Mouse (Mus musculus): ENCODE data around the gene Fgf16. TPM values are rescaled to one million over a fixed set of nuclear protein-coding genes. Genes with fewer than 3 reads are reported as not detected.

Fgf16 gene
- total RNA-seq (2014; fragmentation: Nextera tagmentation) (not detected in 2 replicates), total RNA-seq (2017) (not detected in 2 replicates)

GRCm38 (mm10) chrX:105764162-105765004, at the start of gene Fgf16:
Gene Fgf16 (plus strand): TSS chrX:105764279.
- no peak for ATAC-seq (replicated peaks; ENCODE audit: low FRiP score, low TSS enrichment, poor library complexity, severe bottlenecking)

DNA sequence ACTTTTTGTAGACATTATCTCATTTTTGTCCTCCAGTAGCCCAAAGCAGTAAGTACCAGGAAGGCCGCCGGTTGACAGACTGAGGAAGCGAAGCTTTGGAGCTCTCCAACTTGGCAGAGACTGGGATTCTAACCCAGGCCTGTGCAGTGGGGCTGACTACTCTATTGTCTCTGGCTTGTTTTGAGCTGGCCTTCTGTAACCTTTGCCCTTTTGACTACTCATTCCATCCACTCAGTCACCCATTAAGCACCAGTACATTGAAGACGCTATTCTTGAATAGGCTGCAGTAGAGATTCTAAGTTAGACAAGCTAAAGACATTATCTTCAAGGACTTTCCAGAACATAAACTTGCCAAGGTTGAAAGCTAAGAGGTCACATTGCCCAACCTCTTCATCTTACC, 49.3 kb upstream of the Fgf16 start:
- ATAC-seq (replicated peaks; ENCODE audit: low FRiP score, low TSS enrichment, poor library complexity, severe bottlenecking) = no peak

- no peak for ATAC-seq (replicated peaks; ENCODE audit: low FRiP score, low TSS enrichment, poor library complexity, severe bottlenecking)
Measured at GRCm38 (mm10) chrX:105715789-105716321, 48.2 kb upstream of the Fgf16 start.

GRCm38 (mm10) chrX:105718388-105718787, 45.7 kb upstream of the Fgf16 start:
- ATAC-seq (replicated peaks; ENCODE audit: low FRiP score, low TSS enrichment, poor library complexity, severe bottlenecking) = no peak

DNA sequence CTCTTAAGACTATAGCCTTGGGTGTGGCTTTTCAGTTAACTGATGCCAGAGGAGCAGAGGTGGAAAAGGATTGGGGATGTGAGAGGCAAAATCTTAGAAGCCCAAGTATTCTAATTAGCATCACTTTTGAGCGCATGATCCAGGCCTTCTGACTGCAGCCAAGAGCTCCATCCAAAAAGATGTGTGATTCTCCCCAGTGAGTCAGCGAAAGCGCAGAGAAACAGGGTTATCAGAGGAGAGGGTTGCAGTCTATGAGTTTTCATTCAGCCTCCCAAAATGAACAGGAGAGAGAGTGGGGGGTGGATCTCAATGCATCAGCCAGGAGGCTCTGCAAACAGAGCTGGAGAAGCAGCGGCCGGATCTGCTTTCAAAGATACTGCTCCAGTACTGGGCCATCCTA, 45.1 kb upstream of the Fgf16 start:
- 0 out of 2 replicates have a peak, but pooled peaks have one; percentile 14 for ATAC-seq (replicated peaks; ENCODE audit: low FRiP score, low TSS enrichment, poor library complexity, severe bottlenecking)

DNA sequence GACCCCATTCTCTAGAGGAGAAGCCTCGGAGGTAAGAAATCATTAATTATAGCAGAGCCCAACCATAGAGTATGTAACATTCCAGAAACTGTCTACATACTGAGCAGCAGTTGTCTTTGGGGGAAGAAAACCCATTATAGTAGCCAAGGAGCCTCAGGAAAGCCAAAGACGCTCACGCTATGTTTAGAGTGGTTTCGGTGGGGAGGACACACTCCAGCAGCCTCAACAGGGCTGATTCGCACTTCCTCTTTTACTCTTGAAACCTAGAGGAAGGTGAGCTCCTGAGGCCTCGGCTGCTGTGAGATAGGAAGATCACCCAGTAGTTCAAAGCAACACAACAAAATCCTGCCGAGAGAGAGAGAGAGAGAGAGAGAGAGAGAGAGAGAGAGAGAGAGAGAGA, 39.9 kb upstream of the Fgf16 start:
- ATAC-seq (replicated peaks; ENCODE audit: low FRiP score, low TSS enrichment, poor library complexity, severe bottlenecking) = no peak

DNA sequence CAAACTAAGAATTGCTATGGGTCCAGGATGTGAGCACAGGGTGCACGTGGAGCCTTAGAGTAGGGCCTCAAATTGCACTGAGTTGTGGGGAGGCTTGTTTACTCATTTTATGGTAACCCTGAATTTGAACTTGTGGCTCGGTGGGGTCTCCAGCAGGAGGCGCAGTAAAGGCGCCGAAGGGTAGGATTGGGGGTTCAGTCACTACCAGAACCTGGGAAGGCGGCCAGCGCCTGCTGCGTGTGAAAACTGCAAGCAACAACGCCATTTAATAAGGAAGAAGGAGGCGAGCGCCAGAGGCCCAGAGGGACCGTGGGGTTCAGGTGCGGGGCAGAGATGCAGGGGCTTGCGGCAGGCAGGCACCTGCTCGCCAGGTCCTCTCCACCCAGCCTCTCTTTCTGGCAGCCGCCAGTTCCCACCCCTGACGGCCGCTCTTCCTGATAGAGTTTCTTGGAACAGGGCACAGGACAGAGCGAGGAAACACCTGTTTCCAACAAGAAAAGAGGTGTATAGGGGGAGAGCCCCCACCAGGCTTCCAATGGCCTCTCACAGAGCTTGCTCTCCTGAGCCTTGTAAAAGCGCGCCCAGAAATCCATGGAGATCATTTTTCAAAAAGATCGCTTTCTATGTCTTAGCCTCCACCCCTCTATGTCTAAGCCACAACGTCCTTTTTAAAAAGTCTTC, 1.1 kb upstream of the Fgf16 start:
- peak; percentile 50 for ATAC-seq (replicated peaks; ENCODE audit: low FRiP score, low TSS enrichment, poor library complexity, severe bottlenecking)

- ATAC-seq (replicated peaks; ENCODE audit: low FRiP score, low TSS enrichment, poor library complexity, severe bottlenecking) = 0 out of 2 replicates have a peak, but pooled peaks have one; percentile 15
Measured at GRCm38 (mm10) chrX:105763612-105764011, 467 bp upstream of the Fgf16 start.

DNA sequence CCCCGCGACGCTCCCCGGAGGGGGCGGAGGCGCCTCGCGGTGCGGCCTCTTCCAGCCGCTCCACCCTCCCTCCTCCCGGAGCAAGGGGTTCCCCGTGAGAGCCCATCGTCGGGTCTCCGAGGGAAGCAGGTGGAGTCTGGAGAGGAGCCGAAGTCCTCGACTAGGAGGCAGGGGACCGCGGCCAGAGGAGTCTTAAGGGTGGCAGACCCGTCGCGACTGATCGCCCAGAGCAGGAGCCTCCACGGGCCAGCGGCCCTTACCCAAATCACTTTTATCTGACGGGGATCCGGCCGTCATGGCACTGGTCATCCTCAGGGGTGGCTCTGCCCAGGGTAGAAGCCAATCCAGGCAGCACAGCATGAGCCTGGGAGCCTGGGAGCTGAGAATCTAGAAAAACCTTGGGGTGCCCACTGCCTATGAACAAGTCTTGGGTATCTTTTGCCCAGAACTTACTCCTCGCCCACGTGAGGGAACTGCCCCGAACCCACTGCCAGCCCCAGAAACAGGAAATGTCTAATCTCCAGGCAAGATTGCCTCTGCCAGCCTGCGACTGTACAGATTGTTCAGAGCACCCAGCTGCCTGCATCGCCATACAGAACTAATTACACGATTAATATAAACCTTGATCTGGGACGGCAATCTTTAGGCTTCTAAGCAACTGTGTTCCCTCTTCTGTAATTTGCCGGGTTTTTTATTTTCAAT, 1.1 kb downstream of the Fgf16 start:
- peak; percentile 61; the same call in 1 of the 2 replicates for ATAC-seq (replicated peaks; ENCODE audit: low FRiP score, low TSS enrichment, poor library complexity, severe bottlenecking)

GRCm38 (mm10) chrX:105766013-105766412, 1.9 kb downstream of the Fgf16 start:
- ATAC-seq (replicated peaks; ENCODE audit: low FRiP score, low TSS enrichment, poor library complexity, severe bottlenecking) = no peak

GRCm38 (mm10) chrX:105767177-105767764, 3.2 kb downstream of the Fgf16 start:
- no peak for ATAC-seq (replicated peaks; ENCODE audit: low FRiP score, low TSS enrichment, poor library complexity, severe bottlenecking)

DNA sequence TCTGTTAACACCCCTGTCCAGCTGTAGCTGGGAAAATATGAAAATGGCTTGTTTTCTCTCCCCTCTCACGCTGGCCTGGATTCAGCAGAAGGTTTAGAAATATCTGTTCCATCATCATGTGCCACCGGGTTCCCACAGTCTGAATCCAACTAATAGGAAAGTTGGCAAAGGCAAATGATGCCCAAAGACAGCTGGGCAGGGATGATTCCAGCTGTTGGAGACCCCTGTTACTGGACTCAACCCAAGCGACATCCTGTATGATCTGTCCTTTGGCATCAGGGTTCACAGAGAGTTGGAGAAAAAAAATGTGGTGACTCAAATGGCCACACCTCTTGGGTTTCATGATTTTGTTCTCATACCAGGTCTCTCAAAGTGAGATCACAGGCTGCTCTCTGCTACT, 3.9 kb downstream of the Fgf16 start:
- no peak for ATAC-seq (replicated peaks; ENCODE audit: low FRiP score, low TSS enrichment, poor library complexity, severe bottlenecking)

DNA sequence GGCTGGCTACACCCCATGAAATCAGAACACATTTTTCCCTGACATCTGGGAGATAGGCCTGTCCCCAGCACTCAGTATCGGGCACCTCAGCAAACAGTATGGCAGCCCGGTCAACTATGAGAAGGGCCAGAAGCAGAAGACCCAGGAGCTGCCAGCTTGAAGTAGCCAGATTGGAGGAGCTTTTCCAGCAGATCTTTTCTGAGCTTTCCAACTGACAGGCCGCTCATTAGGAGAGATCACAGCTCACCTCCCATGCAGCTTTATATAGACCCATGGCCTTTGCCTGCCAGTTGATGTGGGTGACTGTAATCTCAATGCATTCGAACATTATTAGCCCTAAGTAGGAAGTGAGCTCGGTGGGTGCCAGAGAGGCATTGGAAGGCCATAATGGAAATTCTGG, 9.2 kb downstream of the Fgf16 start:
- no peak for ATAC-seq (replicated peaks; ENCODE audit: low FRiP score, low TSS enrichment, poor library complexity, severe bottlenecking)

DNA sequence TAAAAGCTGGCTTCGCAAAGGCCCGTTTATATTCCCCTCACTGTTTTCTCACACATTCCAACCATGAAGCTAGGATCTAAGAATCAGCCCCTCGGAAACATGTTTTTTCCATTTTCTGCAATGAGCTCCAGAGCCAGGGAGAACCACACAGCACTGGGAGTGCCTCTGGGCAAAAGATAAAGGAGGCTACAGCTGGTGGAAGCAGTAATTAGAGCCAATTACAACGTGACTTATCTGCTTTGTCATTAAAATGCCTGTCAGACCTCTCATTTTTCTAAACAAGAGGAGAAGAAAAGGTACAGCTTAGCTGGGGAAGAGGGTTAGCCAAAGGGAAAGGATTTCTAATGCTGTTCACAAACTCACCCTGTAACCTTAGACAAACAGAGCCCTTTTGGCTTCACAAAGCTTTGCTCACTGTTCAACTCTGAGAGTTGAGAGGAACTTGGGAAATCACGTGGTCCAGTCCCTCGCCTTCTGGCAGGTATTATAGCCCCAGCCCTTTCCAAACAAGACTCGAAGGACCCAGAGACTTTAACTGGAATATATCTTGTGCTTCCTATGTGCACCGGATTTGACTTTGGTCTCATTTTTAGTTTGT, 30.8 kb downstream of the Fgf16 start:
- ATAC-seq (replicated peaks; ENCODE audit: low FRiP score, low TSS enrichment, poor library complexity, severe bottlenecking) = no peak

DNA sequence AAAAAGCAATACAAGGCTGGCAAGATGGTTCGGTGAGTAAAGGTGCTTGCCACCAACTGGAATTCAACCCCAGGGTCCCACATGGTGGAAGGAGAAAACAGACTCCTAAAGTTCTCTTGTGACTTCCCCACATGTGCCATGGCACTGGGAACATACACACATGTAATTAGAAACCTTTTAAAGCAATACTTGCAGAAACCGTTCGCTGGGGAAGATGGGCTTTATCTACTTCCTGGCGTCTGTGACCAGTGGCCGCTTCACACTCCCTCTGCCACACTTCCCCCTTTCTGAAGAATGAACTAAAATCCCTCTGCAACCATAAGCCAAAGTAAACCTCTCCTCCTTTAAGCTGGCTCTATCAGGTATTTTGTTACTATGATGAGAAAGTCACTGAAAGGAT, 60.4 kb downstream of the Fgf16 start:
- ATAC-seq (replicated peaks; ENCODE audit: low FRiP score, low TSS enrichment, poor library complexity, severe bottlenecking) = no peak

All from megakaryocyte-erythroid progenitor cell, adult 5-6 weeks (primary cell).